Mouse (Mus musculus): ENCODE measurements at regions not wholly inside any gene's neighbourhood (a gene's known extent, or its start where the extent isn't known, plus 50 kb on each side); places are given as distances from the start of the nearest gene placed in this dataset.
"Not testable (repeated sequence)": the region's sequence is repeated elsewhere in the genome, so short reads cannot be mapped to it uniquely, and the experiment has no call there.

DNA sequence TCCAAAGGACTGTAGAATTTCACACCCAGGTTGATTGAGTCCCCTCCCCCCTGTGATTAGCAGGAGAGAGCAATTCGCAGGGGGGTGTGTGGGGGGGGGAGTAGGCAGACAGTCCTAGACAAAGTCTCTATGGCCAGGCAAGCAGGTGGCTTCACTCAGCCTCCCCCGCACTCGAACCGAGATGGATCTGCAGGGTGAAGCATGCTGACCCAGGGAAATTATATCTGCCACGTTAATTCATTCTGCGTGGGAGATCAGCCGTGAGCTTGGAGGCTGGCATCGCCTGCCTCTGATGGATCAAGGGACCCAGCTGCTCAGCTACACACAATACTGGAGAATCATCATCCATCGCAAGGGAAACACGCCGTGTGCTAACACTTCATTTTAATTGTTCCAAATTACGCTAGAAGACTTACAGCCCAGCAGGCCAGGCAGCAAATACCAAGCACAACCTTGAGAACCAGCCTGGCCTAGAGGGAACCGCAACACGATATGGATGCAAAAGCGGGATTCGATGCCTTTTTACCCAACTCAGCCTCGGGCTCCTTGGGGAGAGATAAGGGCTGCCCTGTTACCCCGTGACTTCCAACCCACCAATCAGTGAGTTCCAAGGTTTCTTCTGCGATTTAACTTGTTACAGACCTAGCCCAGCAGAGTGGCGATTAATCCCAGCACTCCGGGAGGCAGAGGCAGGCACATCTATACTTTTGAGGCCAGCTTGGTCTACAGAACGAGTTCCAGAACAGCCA lies 137.7 kb upstream of the Top1 start:
- no peak for DNase-seq (ENCODE audit: low spot score)

GRCm38 (mm10) chr2:160510159-160510558 lies 135.5 kb upstream of the Top1 start:
- no peak for DNase-seq (ENCODE audit: low spot score)

DNA sequence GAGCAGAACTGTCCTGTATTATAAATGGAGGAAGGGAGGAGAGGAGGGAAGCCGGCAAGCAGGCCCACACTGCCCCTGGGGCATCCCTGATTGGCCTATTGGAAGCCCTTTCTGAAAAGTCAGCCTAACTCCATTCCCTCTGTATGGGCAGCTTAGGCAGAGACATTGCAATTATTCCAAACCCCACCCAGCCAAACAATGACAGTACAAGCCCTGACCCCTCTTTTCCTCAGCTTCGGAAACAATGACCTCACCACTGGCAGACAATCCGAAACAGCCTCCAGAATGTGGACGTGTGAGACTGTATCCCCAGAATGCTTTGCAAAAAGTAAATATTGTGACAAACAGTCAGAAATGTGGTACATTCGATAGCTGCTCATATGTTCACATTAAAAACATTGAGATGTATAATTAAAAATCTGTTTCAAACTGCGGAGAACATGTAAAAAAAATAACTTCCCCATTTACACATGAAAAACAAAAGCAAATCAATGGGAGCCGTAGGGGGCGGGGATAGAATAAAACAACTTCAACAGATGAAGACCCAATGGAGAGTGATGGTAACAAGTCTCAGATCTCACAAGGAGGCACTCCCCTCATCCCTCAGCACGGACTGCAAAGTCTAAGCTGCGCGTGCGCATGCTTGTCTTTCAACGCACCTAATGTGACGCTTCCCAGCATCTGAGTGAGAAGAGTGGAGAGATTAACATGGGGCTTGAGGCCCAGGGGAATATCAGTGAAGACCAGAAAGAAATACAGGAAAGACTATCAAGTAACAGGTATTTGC lies 134.9 kb upstream of the Top1 start:
- no peak for DNase-seq (ENCODE audit: low spot score)

DNA sequence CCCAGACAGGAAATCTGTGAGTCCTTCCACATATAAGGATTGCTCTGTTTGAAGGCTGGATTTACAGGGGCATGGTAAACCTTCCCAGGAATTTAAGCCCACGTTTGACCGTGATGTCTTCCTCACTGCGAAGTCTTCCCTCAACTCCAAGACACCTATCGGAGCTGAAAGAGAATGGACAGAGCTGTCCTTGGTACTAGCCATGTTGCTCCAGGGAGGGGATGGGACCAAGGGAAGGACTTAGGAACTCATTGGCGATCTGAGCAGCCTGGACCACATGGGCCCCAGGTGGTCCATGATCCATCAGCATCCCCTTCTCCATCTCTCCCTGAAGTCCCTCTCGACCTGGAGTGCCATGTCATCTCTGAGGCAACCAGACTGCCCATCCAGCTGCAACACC lies 130.1 kb upstream of the Top1 start:
- no peak for DNase-seq (ENCODE audit: low spot score)

DNA sequence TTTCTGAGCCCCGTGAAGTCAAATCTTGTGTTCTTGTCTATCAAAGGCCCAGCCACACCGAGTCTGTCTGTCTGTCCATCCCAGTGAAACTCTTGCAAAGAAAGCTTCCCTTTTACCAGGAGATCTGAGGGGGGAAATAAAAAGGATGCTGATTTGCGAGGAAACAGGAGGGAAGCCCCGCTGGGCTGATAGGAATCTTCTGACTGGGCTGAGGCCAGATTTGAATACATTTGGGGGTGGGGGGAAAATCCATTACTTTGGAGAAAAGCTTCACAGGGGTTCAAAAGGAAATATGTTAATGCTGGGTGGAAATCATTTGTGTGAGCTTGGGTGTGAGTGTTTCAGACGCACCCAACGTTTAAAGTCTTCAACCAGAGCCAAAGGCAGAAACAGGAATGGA lies 129.2 kb upstream of the Top1 start:
- DNase-seq (ENCODE audit: low spot score) = no peak

- no peak for DNase-seq (ENCODE audit: low spot score)
These were observed 120.1 kb upstream of the Top1 start for GRCm38 (mm10) chr2:160525301-160526205.

DNA sequence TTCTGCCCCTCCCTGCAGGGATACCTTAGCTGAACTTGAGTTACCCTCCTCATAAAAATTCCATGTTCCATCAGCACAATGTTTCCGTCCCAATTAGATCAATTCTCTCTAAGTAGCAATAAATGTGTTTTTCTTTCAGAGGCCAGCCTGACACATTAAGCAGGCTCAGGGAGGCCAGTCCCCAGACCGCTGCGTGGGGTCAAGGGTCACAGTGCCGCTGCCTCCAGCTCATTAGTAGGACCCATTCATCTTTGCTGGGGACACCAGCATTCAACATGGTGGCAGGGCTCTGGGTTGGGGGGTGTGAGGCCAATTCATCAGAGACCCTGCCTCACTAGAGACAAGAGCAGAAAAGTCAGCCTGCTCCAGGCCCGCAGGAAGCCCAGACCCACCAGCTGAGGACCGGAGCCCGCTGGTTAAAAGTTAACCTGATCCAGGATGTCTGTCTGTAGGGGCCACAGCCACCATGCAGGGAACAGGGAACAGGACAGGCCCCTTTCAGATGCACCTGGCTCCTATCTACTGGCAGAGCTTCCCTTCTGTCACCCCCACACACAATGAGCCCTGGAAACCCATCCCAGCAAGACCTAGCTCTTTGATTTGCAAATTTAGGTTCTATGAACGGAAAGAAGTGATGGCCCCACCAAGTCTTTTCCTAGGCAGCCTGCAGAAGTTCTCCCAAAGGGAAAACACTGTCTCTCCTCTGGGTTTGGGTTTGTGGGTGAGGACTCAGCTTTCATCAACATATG lies 119.1 kb upstream of the Top1 start:
- peak; percentile 59 for DNase-seq (ENCODE audit: low spot score)

- no peak for DNase-seq (ENCODE audit: low spot score)
These were observed 116.4 kb upstream of the Top1 start for GRCm38 (mm10) chr2:160529306-160529705.

GRCm38 (mm10) chr2:160530377-160530776 lies 115.3 kb upstream of the Top1 start:
- DNase-seq (ENCODE audit: low spot score) = no peak

DNA sequence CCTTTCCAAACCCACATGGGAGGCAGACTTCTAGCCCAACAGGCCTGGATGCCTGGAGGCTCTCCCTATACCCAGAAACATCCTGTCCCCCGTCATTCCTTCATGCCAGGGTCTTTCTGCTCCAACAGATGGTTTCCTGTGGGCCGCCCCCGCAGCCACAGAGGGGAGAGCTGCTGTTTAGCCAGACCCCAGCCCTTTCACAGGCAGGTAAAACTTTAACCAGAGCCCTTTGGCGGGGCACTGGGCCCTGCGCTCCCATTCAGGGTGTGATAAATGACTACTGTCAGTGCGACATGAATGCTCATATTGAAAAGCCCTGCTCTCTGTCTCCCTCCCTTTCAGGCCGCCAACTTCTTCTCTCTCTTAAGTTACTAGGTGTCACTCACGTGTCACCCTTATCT lies 108.4 kb upstream of the Top1 start:
- no peak for DNase-seq (ENCODE audit: low spot score)

GRCm38 (mm10) chr2:160545527-160545926 lies 100.2 kb upstream of the Top1 start:
- no peak for DNase-seq (ENCODE audit: low spot score)

DNA sequence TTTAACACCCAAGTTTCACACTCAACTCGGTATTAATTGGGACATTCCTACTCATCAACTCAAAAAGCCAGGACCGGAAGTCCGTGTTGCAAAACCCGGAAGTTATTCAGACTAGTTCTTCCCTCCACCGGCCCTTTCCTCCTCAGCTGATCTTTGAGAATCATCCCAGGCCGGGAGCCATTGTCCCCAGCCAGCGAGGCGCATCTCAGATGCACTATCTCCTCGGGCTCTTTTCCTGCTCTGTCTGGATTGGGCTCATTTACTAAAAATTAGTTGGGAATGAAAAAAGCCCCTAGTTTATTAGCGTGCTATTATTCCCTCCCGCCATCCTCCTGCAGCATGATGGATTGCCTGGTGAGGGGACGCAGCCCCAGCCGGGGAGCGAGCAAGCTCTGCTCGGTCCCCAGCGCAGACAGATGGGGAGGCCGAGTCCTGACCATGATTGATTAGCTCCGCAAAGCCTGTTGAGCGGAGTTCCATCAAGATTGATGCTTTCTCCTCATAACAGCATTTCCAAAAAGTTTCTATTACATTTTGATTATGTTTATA lies 93.5 kb upstream of the Top1 start:
- DNase-seq (ENCODE audit: low spot score) = no peak

GRCm38 (mm10) chr2:160561711-160562110 lies 84.0 kb upstream of the Top1 start:
- DNase-seq (ENCODE audit: low spot score) = no peak

GRCm38 (mm10) chr2:160567813-160568212 lies 77.9 kb upstream of the Top1 start:
- no peak for DNase-seq (ENCODE audit: low spot score)

DNA sequence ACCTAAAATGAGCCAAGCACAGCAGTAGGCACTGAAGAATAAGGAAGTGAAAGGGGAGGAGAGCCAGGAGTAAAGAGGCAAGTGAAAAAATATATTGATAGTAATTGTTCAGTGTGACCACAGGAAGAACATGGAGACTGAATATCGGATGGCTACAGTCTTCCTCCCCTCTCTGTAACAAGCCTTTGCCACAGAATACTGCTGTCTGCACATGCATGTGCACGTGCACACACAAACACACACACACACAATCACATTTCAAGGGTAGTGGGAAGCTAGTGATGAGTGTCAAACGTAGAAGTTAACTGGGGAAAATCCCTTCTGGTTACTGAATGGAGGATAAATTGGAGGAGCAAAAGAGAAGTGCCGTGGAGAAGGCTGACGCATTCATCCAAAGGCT lies 76.2 kb upstream of the Top1 start:
- DNase-seq (ENCODE audit: low spot score) = no peak

DNA sequence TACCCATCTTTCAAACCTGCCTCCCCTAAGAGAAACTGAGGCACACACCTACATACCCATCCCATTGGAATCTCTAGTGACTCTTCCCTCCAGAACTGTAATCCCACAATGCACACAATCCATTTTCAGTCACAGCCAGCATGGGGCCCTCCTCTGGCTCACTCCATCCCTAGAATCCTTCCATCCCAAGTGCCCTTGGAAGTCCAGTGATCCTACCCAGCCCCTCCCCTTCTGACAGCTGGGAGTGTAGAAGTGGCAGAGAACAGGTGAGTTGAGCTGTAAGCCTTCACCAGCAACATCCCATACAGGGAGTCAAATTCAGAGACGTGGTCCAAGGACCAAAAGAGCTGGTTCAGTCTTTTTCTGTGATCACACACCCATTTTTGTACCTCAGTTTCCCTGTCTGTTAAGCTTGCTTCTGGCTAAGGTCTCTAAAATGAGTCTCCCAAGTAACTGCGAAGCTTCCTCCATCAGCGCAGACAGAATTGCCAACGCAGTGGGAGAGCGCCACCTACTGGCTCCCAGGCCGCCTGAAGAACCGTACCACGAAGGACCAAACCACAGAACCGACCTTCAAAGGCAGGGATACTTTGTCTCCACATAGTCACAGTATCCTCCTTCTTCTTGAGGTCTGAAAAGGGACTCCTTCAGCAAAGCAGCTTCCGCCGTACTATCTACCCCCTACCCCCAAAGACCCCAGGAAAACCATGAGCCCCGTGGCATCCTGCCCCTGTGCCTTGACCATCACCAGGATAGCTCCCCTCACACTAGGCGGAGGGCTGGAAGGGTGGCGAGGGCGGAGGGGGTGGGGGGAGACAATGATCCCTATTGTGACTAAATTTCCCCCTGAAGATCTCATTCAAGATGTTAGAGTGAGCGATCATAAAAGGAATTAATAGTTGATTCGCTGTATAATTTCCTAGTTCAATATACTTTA lies 67.0 kb upstream of the Top1 start:
- DNase-seq (ENCODE audit: low spot score) = peak; percentile 61

GRCm38 (mm10) chr2:160580250-160580649 lies 65.4 kb upstream of the Top1 start:
- no peak for DNase-seq (ENCODE audit: low spot score)

- no peak for DNase-seq (ENCODE audit: low spot score)
These were observed 64.7 kb upstream of the Top1 start for GRCm38 (mm10) chr2:160581029-160581428.

- not testable (repeated sequence) for DNase-seq (ENCODE audit: low spot score)
These were observed 62.7 kb upstream of the Top1 start for GRCm38 (mm10) chr2:160583034-160583433.

DNA sequence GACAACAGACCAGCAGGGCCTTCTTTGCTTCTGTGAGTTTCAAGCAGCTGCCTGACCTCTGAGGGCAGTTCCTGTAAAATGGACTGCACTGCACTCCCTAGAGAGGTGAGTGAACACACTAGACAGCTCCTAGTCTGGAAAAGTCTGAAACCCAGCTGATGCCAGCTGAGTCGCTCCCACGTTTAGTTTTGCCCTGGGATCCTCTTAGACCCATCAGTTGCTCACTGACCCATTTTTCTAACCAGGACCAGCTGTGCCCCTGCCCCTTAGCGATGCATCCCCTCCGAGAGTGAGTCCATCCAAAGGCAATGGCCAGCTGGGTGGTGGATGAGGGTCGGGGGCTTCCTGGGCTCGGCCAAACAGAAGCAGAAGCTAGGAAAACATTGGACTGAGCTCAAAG lies 62.2 kb upstream of the Top1 start:
- no peak for DNase-seq (ENCODE audit: low spot score)

Measured in yolk sac, embryonic 10.5 days (tissue).